Mouse (Mus musculus): ENCODE measurements at regions not wholly inside any gene's neighbourhood (a gene's known extent, or its start where the extent isn't known, plus 50 kb on each side); places are given as distances from the start of the nearest gene placed in this dataset.

- no peaks in the 10 kb centered on the region for H3K9me3 ChIP-seq (replicated peaks)
- ATAC-seq (ENCODE audit: low read depth) (no peak), DNase-seq (no peak)
- H3K27ac ChIP-seq: no peak overlapping the region
- H3K4me3 ChIP-seq (replicated peaks): no peak overlapping the region
- H3K9ac ChIP-seq: no peak overlapping the region
- H3K36me3 ChIP-seq: no peaks in the 10 kb centered on the region
- H3K27me3 ChIP-seq: no peaks in the 10 kb centered on the region
- 0 out of 2 replicates have a peak, but pooled peaks cover 1% of the 10 kb centered on the region for H3K4me1 ChIP-seq (replicated peaks)
- H3K4me2 ChIP-seq: no peak overlapping the region
- WGBS (ENCODE audit: insufficient replicate concordance): 62% methylated on average over 2 of the region's 2 CpGs
These were observed 81.6 kb upstream of the Map1b start for GRCm38 (mm10) chr13:99597891-99598290.

GRCm38 (mm10) chr13:99593846-99594813 lies 77.8 kb upstream of the Map1b start:
- H3K9ac ChIP-seq: no peak overlapping the region
- no peak overlapping the region for H3K27ac ChIP-seq
- ATAC-seq (ENCODE audit: low read depth) (no peak), DNase-seq (no peak)
- H3K27me3 ChIP-seq: no peaks in the 10 kb centered on the region
- H3K4me3 ChIP-seq (replicated peaks): no peak overlapping the region
- no peaks in the 10 kb centered on the region for H3K36me3 ChIP-seq
- H3K4me2 ChIP-seq: no peak overlapping the region
- 0 out of 2 replicates have a peak, but pooled peaks cover 5% of the 10 kb centered on the region for H3K4me1 ChIP-seq (replicated peaks)
- H3K9me3 ChIP-seq (replicated peaks): no peaks in the 10 kb centered on the region
- 55% methylated on average over 17 of the region's 17 CpGs for WGBS (ENCODE audit: insufficient replicate concordance)

GRCm38 (mm10) chr13:99593243-99593635 lies 76.9 kb upstream of the Map1b start:
- no peak overlapping the region for H3K4me3 ChIP-seq (replicated peaks)
- 45% methylated on average over 8 of the region's 8 CpGs for WGBS (ENCODE audit: insufficient replicate concordance)
- no peaks in the 10 kb centered on the region for H3K36me3 ChIP-seq
- DNase-seq (no peak), ATAC-seq (ENCODE audit: low read depth) (no peak)
- H3K4me1 ChIP-seq (replicated peaks): 0 out of 2 replicates have a peak, but pooled peaks cover 5% of the 10 kb centered on the region
- H3K9ac ChIP-seq: no peak overlapping the region
- no peak overlapping the region for H3K4me2 ChIP-seq
- H3K27ac ChIP-seq: no peak overlapping the region
- H3K9me3 ChIP-seq (replicated peaks): no peaks in the 10 kb centered on the region
- H3K27me3 ChIP-seq: no peaks in the 10 kb centered on the region

- Histone ChIP-seq H3K4me2 (no peak overlapping the region), H3K4me1 (replicated peaks) (0 out of 2 replicates have a peak, but pooled peaks cover 5% of the 10 kb centered on the region), H3K9me3 (replicated peaks) (no peaks in the 10 kb centered on the region), H3K27me3 (no peaks in the 10 kb centered on the region), H3K27ac (no peak overlapping the region), H3K36me3 (no peaks in the 10 kb centered on the region), H3K9ac (no peak overlapping the region), H3K4me3 (replicated peaks) (no peak overlapping the region)
- ATAC-seq (ENCODE audit: low read depth): no peak
- WGBS (ENCODE audit: insufficient replicate concordance): 13% methylated on average over 15 of the region's 15 CpGs
- no peak for DNase-seq
These were observed 76.4 kb upstream of the Map1b start for GRCm38 (mm10) chr13:99592596-99593242.

- Histone ChIP-seq H3K9ac (no peak overlapping the region), H3K4me2 (no peak overlapping the region), H3K4me1 (replicated peaks) (0 out of 2 replicates have a peak, but pooled peaks cover 5% of the 10 kb centered on the region), H3K27ac (no peak overlapping the region), H3K4me3 (replicated peaks) (no peak overlapping the region), H3K27me3 (no peaks in the 10 kb centered on the region), H3K9me3 (replicated peaks) (no peaks in the 10 kb centered on the region), H3K36me3 (no peaks in the 10 kb centered on the region)
- ATAC-seq (ENCODE audit: low read depth) (no peak), DNase-seq (no peak)
- 60% methylated on average over 8 of the region's 8 CpGs for WGBS (ENCODE audit: insufficient replicate concordance)
These were observed 72.3 kb upstream of the Map1b start for GRCm38 (mm10) chr13:99588646-99589045.

- Histone ChIP-seq H3K9me3 (replicated peaks) (no peaks in the 10 kb centered on the region), H3K27ac (no peak overlapping the region), H3K27me3 (no peaks in the 10 kb centered on the region), H3K4me2 (no peak overlapping the region), H3K36me3 (no peaks in the 10 kb centered on the region), H3K4me1 (replicated peaks) (no peaks in the 10 kb centered on the region), H3K4me3 (replicated peaks) (no peak overlapping the region), H3K9ac (no peak overlapping the region)
- WGBS (ENCODE audit: insufficient replicate concordance): 43% methylated on average over 3 of the region's 3 CpGs
- ATAC-seq (ENCODE audit: low read depth) (no peak), DNase-seq (no peak)
These were observed 67.5 kb upstream of the Map1b start for GRCm38 (mm10) chr13:99583841-99584240.

GRCm38 (mm10) chr13:99580296-99580695 lies 64.0 kb upstream of the Map1b start:
- H3K4me3 ChIP-seq (replicated peaks): no peak overlapping the region
- H3K9ac ChIP-seq: no peak overlapping the region
- no peaks in the 10 kb centered on the region for H3K27me3 ChIP-seq
- ATAC-seq (ENCODE audit: low read depth) (no peak), DNase-seq (no peak)
- no peak overlapping the region for H3K4me2 ChIP-seq
- H3K9me3 ChIP-seq (replicated peaks): 0 out of 2 replicates have a peak, but pooled peaks cover 3% of the 10 kb centered on the region
- no peaks in the 10 kb centered on the region for H3K4me1 ChIP-seq (replicated peaks)
- H3K27ac ChIP-seq: no peak overlapping the region
- 80% methylated on average over 5 of the region's 5 CpGs for WGBS (ENCODE audit: insufficient replicate concordance)
- no peaks in the 10 kb centered on the region for H3K36me3 ChIP-seq

GRCm38 (mm10) chr13:99579596-99580175 lies 63.3 kb upstream of the Map1b start:
- H3K27ac ChIP-seq: no peak overlapping the region
- 62% methylated on average over 8 of the region's 8 CpGs for WGBS (ENCODE audit: insufficient replicate concordance)
- no peaks in the 10 kb centered on the region for H3K27me3 ChIP-seq
- no peaks in the 10 kb centered on the region for H3K4me1 ChIP-seq (replicated peaks)
- H3K9ac ChIP-seq: no peak overlapping the region
- H3K9me3 ChIP-seq (replicated peaks): 0 out of 2 replicates have a peak, but pooled peaks cover 3% of the 10 kb centered on the region
- H3K4me2 ChIP-seq: no peak overlapping the region
- no peaks in the 10 kb centered on the region for H3K36me3 ChIP-seq
- ATAC-seq (ENCODE audit: low read depth) (no peak), DNase-seq (no peak)
- no peak overlapping the region for H3K4me3 ChIP-seq (replicated peaks)

GRCm38 (mm10) chr13:99577686-99578085 lies 61.3 kb upstream of the Map1b start:
- no peak overlapping the region for H3K27ac ChIP-seq
- no peaks in the 10 kb centered on the region for H3K36me3 ChIP-seq
- no peak for ATAC-seq (ENCODE audit: low read depth)
- DNase-seq: no peak
- H3K4me2 ChIP-seq: no peak overlapping the region
- H3K27me3 ChIP-seq: no peaks in the 10 kb centered on the region
- 0 out of 2 replicates have a peak, but pooled peaks cover 3% of the 10 kb centered on the region for H3K9me3 ChIP-seq (replicated peaks)
- no peak overlapping the region for H3K4me3 ChIP-seq (replicated peaks)
- no peaks in the 10 kb centered on the region for H3K4me1 ChIP-seq (replicated peaks)
- 67% methylated on average over 4 of the region's 4 CpGs for WGBS (ENCODE audit: insufficient replicate concordance)
- no peak overlapping the region for H3K9ac ChIP-seq

- 71% methylated on average over 7 of the region's 7 CpGs for WGBS (ENCODE audit: insufficient replicate concordance)
- Histone ChIP-seq H3K36me3 (no peaks in the 10 kb centered on the region), H3K4me2 (no peak overlapping the region)
These were observed 56.7 kb upstream of the Map1b start for GRCm38 (mm10) chr13:99573021-99573420.

GRCm38 (mm10) chr13:99572381-99572780 lies 56.0 kb upstream of the Map1b start:
- DNase-seq: no peak
- H3K27me3 ChIP-seq: no peaks in the 10 kb centered on the region
- no peak overlapping the region for H3K9ac ChIP-seq
- H3K9me3 ChIP-seq (replicated peaks): no peaks in the 10 kb centered on the region
- H3K4me2 ChIP-seq: no peak overlapping the region
- H3K4me1 ChIP-seq (replicated peaks): no peaks in the 10 kb centered on the region
- H3K36me3 ChIP-seq: no peaks in the 10 kb centered on the region
- ATAC-seq (ENCODE audit: low read depth): no peak
- no peak overlapping the region for H3K27ac ChIP-seq
- no peak overlapping the region for H3K4me3 ChIP-seq (replicated peaks)
- WGBS (ENCODE audit: insufficient replicate concordance): 62% methylated on average over 5 of the region's 5 CpGs

More at GRCm38 (mm10) chr13:99573021-99573420, 56.7 kb upstream of the Map1b start:
- no peak overlapping the region for H3K9ac ChIP-seq
- H3K27ac ChIP-seq: no peak overlapping the region
- H3K27me3 ChIP-seq: no peaks in the 10 kb centered on the region
- ATAC-seq (ENCODE audit: low read depth): no peak
- no peak for DNase-seq
- no peaks in the 10 kb centered on the region for H3K9me3 ChIP-seq (replicated peaks)
- H3K4me1 ChIP-seq (replicated peaks): no peaks in the 10 kb centered on the region
- no peak overlapping the region for H3K4me3 ChIP-seq (replicated peaks)
